Mouse (Mus musculus): ENCODE data around the gene Racgap1. TPM values are rescaled to one million over a fixed set of nuclear protein-coding genes. Genes with fewer than 3 reads are reported as not detected.

Gene Racgap1
- total and polyA plus RNA-seq, 2 experiments from 2014 or later = 27.2 to 32.9 TPM

DNA sequence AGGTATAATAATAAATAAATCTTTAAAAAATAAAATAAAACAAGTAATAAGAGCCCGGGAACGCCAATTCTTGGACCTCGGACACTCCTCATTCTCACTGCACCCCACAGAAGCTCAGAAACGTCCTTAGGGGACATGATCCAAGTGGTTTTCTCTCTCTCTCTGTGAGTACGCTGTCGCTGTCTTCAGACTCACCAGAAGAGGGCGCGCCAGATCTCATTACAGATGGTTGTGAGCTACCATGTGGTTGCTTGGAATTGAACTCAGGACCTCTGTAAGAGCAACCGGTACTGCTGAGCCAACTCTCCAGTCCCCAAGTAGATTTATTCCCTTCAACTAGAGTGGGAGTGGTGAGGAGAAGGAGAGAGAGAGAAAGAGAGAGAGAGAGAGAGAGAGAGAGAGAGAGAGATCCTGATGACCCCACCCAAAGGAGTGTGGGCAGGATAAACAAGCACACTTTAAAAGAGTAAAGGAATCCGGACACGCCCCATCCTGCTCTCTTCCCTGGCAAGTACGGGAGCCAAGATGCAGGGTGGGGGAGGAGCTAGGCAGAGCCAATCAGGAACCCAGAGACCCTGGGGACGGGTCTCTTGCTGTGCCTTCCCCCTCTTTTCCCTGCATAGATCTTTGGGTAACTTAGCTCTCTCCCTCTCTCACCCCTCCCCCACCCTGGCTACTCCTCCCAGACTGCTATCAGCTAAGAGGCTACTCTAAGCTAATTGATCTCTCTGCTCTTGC is 26.8 kb upstream of the Racgap1 start:
- peaks cover 9% of the 10 kb centered on the region; the same call in 1 of the 2 replicates for H3K36me3 ChIP-seq (ENCODE audit: insufficient read depth, low read length)
- peaks cover 22% of the 10 kb centered on the region for H3K4me1 ChIP-seq (ENCODE audit: insufficient read depth, low read length)
- peak; percentile 57 for TF ChIP-seq CTCF (IDR thresholded peaks at IDR 0.05)
- no peak overlapping the region for H3K27ac ChIP-seq (ENCODE audit: low read depth, low read length)
- H3K4me2 ChIP-seq (ENCODE audit: low read depth, low read length, poor library complexity, severe bottlenecking) = no peak overlapping the region
- H3K27me3 ChIP-seq (ENCODE audit: insufficient read depth, low read length) = no peaks in the 10 kb centered on the region
- no peak overlapping the region for H3K9ac ChIP-seq (replicated peaks; ENCODE audit: low read length, poor library complexity, severe bottlenecking)
- DNase-seq (ENCODE audit: low spot score) (no peak), ATAC-seq (ENCODE audit: low FRiP score) (no peak)
- H3K9me3 ChIP-seq (ENCODE audit: low read length) = no peaks in the 10 kb centered on the region
- H3K4me3 ChIP-seq (ENCODE audit: low read depth, low read length) = no peak overlapping the region
- 14% methylated on average over 13 of the region's 13 CpGs for WGBS

DNA sequence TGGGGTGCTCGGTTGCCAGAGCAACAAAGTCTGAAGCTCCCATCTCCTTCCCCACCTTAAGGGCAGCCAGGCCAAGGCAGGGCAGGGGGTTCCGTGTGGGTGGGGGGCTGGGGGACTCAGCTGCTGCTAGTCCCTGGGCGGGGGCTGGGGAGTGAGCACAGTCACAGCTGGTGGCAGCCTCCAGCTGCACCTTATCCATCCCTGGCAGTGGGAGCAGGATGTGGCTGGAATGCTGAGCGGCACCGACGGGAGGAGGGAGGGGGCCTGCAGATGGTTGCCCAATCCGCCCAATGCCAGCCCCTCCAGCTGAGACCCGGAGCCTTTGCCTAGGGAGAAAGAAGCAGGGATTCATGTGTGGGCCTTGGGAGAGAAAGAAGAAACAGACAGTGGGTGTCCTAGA is 25.6 kb upstream of the Racgap1 start:
- peak overlapping the region; percentile 47 for H3K27ac ChIP-seq (ENCODE audit: low read depth, low read length)
- peak; percentile 72 for DNase-seq (ENCODE audit: low spot score)
- TF ChIP-seq CTCF (IDR thresholded peaks at IDR 0.05) = no peak
- peaks cover 29% of the 10 kb centered on the region for H3K4me1 ChIP-seq (ENCODE audit: insufficient read depth, low read length)
- peak overlapping the region; percentile 2; the same call in 1 of the 2 replicates for H3K4me3 ChIP-seq (ENCODE audit: low read depth, low read length)
- no peaks in the 10 kb centered on the region for H3K27me3 ChIP-seq (ENCODE audit: insufficient read depth, low read length)
- H3K9ac ChIP-seq (replicated peaks; ENCODE audit: low read length, poor library complexity, severe bottlenecking) = peak overlapping the region; percentile 42
- peak overlapping the region; percentile 44 for H3K4me2 ChIP-seq (ENCODE audit: low read depth, low read length, poor library complexity, severe bottlenecking)
- WGBS = 17% methylated on average over 8 of the region's 8 CpGs
- ATAC-seq (ENCODE audit: low FRiP score) = peak; percentile 25; the same call in 1 of the 2 replicates
- peaks cover 14% of the 10 kb centered on the region; the same call in 1 of the 2 replicates for H3K36me3 ChIP-seq (ENCODE audit: insufficient read depth, low read length)
- no peaks in the 10 kb centered on the region for H3K9me3 ChIP-seq (ENCODE audit: low read length)

DNA sequence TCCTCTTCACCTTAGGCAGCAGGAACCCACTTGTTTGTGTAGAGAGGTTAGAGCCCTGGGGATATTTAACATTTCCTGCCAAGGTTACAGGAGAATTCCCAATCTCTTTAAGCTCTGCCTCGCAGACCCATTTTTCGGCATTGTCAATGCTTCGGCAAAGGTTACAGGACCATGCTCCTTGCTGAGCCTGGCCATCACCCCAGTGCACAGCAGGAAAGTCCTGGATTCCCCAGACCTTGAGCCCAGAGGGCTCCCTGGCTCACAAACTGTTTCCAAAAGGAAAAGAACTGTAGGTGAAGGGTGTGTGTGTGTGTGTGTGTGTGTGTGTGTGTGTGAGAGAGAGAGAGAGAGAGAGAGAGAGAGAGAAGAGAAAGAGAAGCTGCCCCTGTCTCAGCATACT is 23.4 kb upstream of the Racgap1 start:
- 78% methylated on average over 3 of the region's 3 CpGs for WGBS
- no peak for ATAC-seq (ENCODE audit: low FRiP score)
- H3K27me3 ChIP-seq (ENCODE audit: insufficient read depth, low read length) = no peaks in the 10 kb centered on the region
- peaks cover 14% of the 10 kb centered on the region; the same call in 1 of the 2 replicates for H3K36me3 ChIP-seq (ENCODE audit: insufficient read depth, low read length)
- no peak overlapping the region for H3K27ac ChIP-seq (ENCODE audit: low read depth, low read length)
- TF ChIP-seq CTCF (IDR thresholded peaks at IDR 0.05) = no peak
- no peaks in the 10 kb centered on the region for H3K9me3 ChIP-seq (ENCODE audit: low read length)
- H3K4me3 ChIP-seq (ENCODE audit: low read depth, low read length) = peak overlapping the region; percentile 9; the same call in 1 of the 2 replicates
- no peak for DNase-seq (ENCODE audit: low spot score)
- H3K9ac ChIP-seq (replicated peaks; ENCODE audit: low read length, poor library complexity, severe bottlenecking) = no peak overlapping the region
- peak overlapping the region; percentile 44 for H3K4me2 ChIP-seq (ENCODE audit: low read depth, low read length, poor library complexity, severe bottlenecking)
- H3K4me1 ChIP-seq (ENCODE audit: insufficient read depth, low read length) = peaks cover 33% of the 10 kb centered on the region

DNA sequence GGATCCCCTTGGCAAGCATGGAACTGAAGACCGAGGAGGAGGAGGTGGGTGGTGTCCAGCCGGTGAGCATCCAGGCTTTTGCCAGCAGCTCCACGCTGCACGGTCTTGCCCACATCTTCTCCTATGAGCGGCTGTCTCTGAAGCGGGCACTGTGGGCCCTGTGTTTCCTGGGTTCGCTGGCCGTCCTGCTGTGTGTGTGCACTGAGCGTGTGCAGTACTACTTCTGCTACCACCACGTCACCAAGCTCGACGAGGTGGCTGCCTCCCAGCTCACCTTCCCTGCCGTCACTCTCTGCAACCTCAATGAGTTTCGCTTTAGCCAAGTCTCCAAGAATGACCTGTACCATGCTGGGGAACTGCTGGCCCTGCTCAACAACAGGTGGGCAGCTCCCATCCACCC is 20.3 kb upstream of the Racgap1 start:
- H3K4me2 ChIP-seq (ENCODE audit: low read depth, low read length, poor library complexity, severe bottlenecking) = peak overlapping the region; percentile 83
- WGBS = 62% methylated on average over 14 of the region's 14 CpGs
- TF ChIP-seq CTCF (IDR thresholded peaks at IDR 0.05) = no peak
- peak overlapping the region; percentile 79 for H3K4me3 ChIP-seq (ENCODE audit: low read depth, low read length)
- H3K4me1 ChIP-seq (ENCODE audit: insufficient read depth, low read length) = peaks cover 28% of the 10 kb centered on the region
- DNase-seq (ENCODE audit: low spot score) (no peak), ATAC-seq (ENCODE audit: low FRiP score) (no peak)
- H3K9me3 ChIP-seq (ENCODE audit: low read length) = no peaks in the 10 kb centered on the region
- H3K36me3 ChIP-seq (ENCODE audit: insufficient read depth, low read length) = peaks cover 14% of the 10 kb centered on the region; the same call in 1 of the 2 replicates
- peak overlapping the region; percentile 91; the same call in 1 of the 2 replicates for H3K9ac ChIP-seq (replicated peaks; ENCODE audit: low read length, poor library complexity, severe bottlenecking)
- H3K27me3 ChIP-seq (ENCODE audit: insufficient read depth, low read length) = no peaks in the 10 kb centered on the region
- H3K27ac ChIP-seq (ENCODE audit: low read depth, low read length) = no peak overlapping the region

DNA sequence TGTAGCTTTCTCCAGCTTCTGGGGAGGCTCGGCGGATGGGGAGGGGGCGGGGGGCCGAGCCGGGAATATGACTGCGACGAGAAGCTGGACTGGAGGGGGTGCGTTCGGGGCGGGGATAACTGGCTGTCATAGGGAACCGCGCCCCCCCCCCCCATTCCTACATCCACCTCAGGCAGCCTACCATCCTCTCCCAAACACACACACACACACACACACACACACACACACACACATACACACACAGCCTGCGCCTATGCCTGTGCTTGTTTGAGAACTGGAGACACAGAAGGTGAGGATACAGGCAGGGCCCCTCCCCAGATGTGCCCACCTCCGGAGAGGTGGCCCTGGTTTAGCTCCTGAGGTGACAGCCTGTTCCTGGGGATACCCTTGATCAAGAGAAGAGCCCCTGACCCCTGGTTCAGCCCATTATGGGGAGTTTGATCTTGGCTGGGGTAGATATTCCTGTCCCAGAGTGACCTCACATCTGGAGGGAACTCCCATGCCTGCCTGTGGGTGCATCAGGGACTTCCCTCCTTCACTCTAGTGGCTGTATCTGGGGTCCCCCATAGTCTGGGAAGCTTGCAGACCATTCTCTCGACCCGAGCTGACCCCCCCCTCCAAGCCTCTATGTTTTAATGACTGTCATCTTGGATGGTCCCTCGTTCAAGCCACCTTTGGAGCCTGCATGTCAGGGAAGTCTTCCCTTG is 19.7 kb upstream of the Racgap1 start:
- TF ChIP-seq CTCF (IDR thresholded peaks at IDR 0.05) = no peak
- DNase-seq (ENCODE audit: low spot score) = peak; percentile 55
- peak overlapping the region; percentile 83 for H3K4me2 ChIP-seq (ENCODE audit: low read depth, low read length, poor library complexity, severe bottlenecking)

More for the DNA sequence above, 19.7 kb upstream of the Racgap1 start:
- Histone ChIP-seq H3K27me3 (ENCODE audit: insufficient read depth, low read length) (no peaks in the 10 kb centered on the region), H3K9ac (replicated peaks; ENCODE audit: low read length, poor library complexity, severe bottlenecking) (peak overlapping the region; percentile 91), H3K4me3 (ENCODE audit: low read depth, low read length) (peak overlapping the region; percentile 79), H3K36me3 (ENCODE audit: insufficient read depth, low read length) (peaks cover 14% of the 10 kb centered on the region; the same call in 1 of the 2 replicates), H3K9me3 (ENCODE audit: low read length) (no peaks in the 10 kb centered on the region), H3K27ac (ENCODE audit: low read depth, low read length) (peak overlapping the region; percentile 93), H3K4me1 (ENCODE audit: insufficient read depth, low read length) (peaks cover 24% of the 10 kb centered on the region)
- peak; percentile 24 for ATAC-seq (ENCODE audit: low FRiP score)
- WGBS = 9% methylated on average over 14 of the region's 17 CpGs
